Mouse (Mus musculus): Measurements from ENCODE around the gene Wfdc12. TPM values are rescaled to one million over a fixed set of nuclear protein-coding genes. Genes with fewer than 3 reads are reported as not detected.

Wfdc12 gene
- polyA plus RNA-seq, 1 experiment from 2014 or later: not detected

DNA sequence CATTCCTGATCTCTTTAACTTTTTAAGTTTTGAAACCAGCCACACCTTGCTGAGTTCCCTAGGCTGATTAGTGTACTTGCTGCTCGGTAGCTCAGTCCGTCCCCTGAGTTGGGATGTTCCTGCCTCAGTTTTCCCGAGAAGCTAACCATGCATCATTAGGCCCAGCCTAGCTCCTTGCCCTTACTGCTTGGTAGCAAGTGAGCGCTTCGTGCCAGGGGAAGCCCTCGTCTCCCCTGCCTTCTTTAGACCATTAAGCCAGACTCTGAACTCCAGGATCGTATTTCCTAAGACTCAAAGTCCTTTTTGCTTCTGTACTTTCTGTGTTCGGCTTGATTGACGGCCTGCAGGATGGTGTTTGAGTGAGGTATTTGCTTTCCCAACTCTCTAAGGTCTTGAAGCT is 7.1 kb downstream of the Wfdc12 start:
- 73% methylated on average over 9 of the region's 9 CpGs for WGBS
- Histone ChIP-seq H3K36me3 (ENCODE audit: control insufficient read depth, insufficient read depth, low read length) (no peaks in the 10 kb centered on the region), H3K4me2 (replicated peaks; ENCODE audit: low read depth, low read length) (no peak overlapping the region), H3K27ac (ENCODE audit: low read depth, low read length) (no peak overlapping the region), H3K4me1 (replicated peaks; ENCODE audit: control insufficient read depth, insufficient read depth, low read length) (no peaks in the 10 kb centered on the region), H3K27me3 (ENCODE audit: control insufficient read depth, insufficient read depth, low read length) (no peaks in the 10 kb centered on the region), H3K9me3 (ENCODE audit: control insufficient read depth, low read length) (no peaks in the 10 kb centered on the region), H3K4me3 (ENCODE audit: low read depth, low read length) (no peak overlapping the region), H3K9ac (ENCODE audit: low read depth, low read length) (no peak overlapping the region)
- ATAC-seq (ENCODE audit: low FRiP score) (no peak), DNase-seq (ENCODE audit: low spot score) (no peak)

DNA sequence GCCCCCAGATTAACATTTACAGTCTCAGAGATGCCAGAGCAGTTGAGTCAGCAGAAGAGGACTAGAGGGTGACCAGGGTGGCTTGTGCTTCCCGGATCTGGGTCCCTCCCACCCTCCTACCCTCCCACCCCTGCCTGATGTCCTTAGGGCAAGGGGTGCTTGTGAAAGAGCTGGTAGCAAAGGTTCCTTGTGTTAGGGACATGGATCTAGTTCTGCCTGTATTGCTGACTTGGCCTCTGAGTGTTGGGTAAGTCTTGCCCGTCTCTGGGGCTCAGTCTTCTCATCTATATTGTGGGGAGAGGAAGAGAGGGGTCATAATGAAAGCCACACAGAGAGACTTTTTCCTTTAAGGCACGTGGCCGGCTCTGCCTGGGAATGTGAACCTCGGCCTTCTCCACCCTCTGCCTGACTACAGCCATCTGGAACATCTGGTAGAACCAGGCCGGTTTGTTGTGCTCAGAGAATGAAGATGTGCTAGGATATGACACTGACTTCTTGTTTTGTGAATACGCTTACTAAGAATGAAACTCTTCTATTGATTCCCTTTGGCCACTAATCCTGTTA is 7.6 kb downstream of the Wfdc12 start, which contains the start of gene Wfdc5:
Gene Wfdc5 (minus strand): TSS at position 51 of the 564 bp plus-strand sequence.
- H3K9ac ChIP-seq (ENCODE audit: low read depth, low read length): no peak within 1 kb of the TSS
- WGBS: 84% methylated on average over 7 of the region's 7 CpGs
- H3K36me3 ChIP-seq (ENCODE audit: control insufficient read depth, insufficient read depth, low read length): no peaks in the 10 kb centered on the region
- H3K9me3 ChIP-seq (ENCODE audit: control insufficient read depth, low read length): no peaks in the 10 kb centered on the region
- H3K4me3 ChIP-seq (ENCODE audit: low read depth, low read length): no peak within 1 kb of the TSS
- DNase-seq (ENCODE audit: low spot score) (no peak), ATAC-seq (ENCODE audit: low FRiP score) (no peak)
- no peak within 1 kb of the TSS for H3K27ac ChIP-seq (ENCODE audit: low read depth, low read length)
- no peaks in the 10 kb centered on the region for H3K4me1 ChIP-seq (replicated peaks; ENCODE audit: control insufficient read depth, insufficient read depth, low read length)
- H3K27me3 ChIP-seq (ENCODE audit: control insufficient read depth, insufficient read depth, low read length): no peaks in the 10 kb centered on the region
- H3K4me2 ChIP-seq (replicated peaks; ENCODE audit: low read depth, low read length): no peak within 1 kb of the TSS

GRCm38 (mm10) chr2:164180770-164181169 is 9.6 kb downstream of the Wfdc12 start:
- Histone ChIP-seq H3K9ac (ENCODE audit: low read depth, low read length) (no peak overlapping the region), H3K4me2 (replicated peaks; ENCODE audit: low read depth, low read length) (no peak overlapping the region), H3K27me3 (ENCODE audit: control insufficient read depth, insufficient read depth, low read length) (no peaks in the 10 kb centered on the region), H3K27ac (ENCODE audit: low read depth, low read length) (no peak overlapping the region), H3K4me1 (replicated peaks; ENCODE audit: control insufficient read depth, insufficient read depth, low read length) (no peaks in the 10 kb centered on the region), H3K36me3 (ENCODE audit: control insufficient read depth, insufficient read depth, low read length) (no peaks in the 10 kb centered on the region), H3K9me3 (ENCODE audit: control insufficient read depth, low read length) (no peaks in the 10 kb centered on the region), H3K4me3 (ENCODE audit: low read depth, low read length) (no peak overlapping the region)
- no peak for DNase-seq (ENCODE audit: low spot score)
- ATAC-seq (ENCODE audit: low FRiP score): no peak
- WGBS: 88% methylated on average over 4 of the region's 4 CpGs

- H3K9me3 ChIP-seq (ENCODE audit: control insufficient read depth, low read length): no peaks in the 10 kb centered on the region
- DNase-seq (ENCODE audit: low spot score) (peak; percentile 7), ATAC-seq (ENCODE audit: low FRiP score) (no peak)
- H3K9ac ChIP-seq (ENCODE audit: low read depth, low read length): no peak overlapping the region
- no peaks in the 10 kb centered on the region for H3K36me3 ChIP-seq (ENCODE audit: control insufficient read depth, insufficient read depth, low read length)
- no peak overlapping the region for H3K4me3 ChIP-seq (ENCODE audit: low read depth, low read length)
- WGBS: 39% methylated on average over 3 of the region's 3 CpGs
- H3K27me3 ChIP-seq (ENCODE audit: control insufficient read depth, insufficient read depth, low read length): no peaks in the 10 kb centered on the region
- no peaks in the 10 kb centered on the region for H3K4me1 ChIP-seq (replicated peaks; ENCODE audit: control insufficient read depth, insufficient read depth, low read length)
- H3K27ac ChIP-seq (ENCODE audit: low read depth, low read length): no peak overlapping the region
- H3K4me2 ChIP-seq (replicated peaks; ENCODE audit: low read depth, low read length): no peak overlapping the region
Measured at GRCm38 (mm10) chr2:164180124-164180523, 10.3 kb downstream of the Wfdc12 start.

- Histone ChIP-seq H3K27me3 (ENCODE audit: control insufficient read depth, insufficient read depth, low read length) (no peaks in the 10 kb centered on the region; the same call in 1 of the 2 replicates), H3K4me3 (ENCODE audit: low read depth, low read length) (no peak overlapping the region), H3K36me3 (ENCODE audit: control insufficient read depth, insufficient read depth, low read length) (no peaks in the 10 kb centered on the region), H3K4me1 (replicated peaks; ENCODE audit: control insufficient read depth, insufficient read depth, low read length) (no peaks in the 10 kb centered on the region), H3K9ac (ENCODE audit: low read depth, low read length) (no peak overlapping the region), H3K9me3 (ENCODE audit: control insufficient read depth, low read length) (no peaks in the 10 kb centered on the region), H3K27ac (ENCODE audit: low read depth, low read length) (no peak overlapping the region), H3K4me2 (replicated peaks; ENCODE audit: low read depth, low read length) (no peak overlapping the region)
- no peak for ATAC-seq (ENCODE audit: low FRiP score)
- WGBS: 90% methylated on average over 5 of the region's 5 CpGs
- no peak for DNase-seq (ENCODE audit: low spot score)
Measured at GRCm38 (mm10) chr2:164177831-164178230, 12.6 kb downstream of the Wfdc12 start.

GRCm38 (mm10) chr2:164175850-164176249 is 14.6 kb downstream of the Wfdc12 start:
- Histone ChIP-seq H3K9ac (ENCODE audit: low read depth, low read length) (no peak overlapping the region), H3K4me3 (ENCODE audit: low read depth, low read length) (no peak overlapping the region), H3K27me3 (ENCODE audit: control insufficient read depth, insufficient read depth, low read length) (peaks cover 12% of the 10 kb centered on the region), H3K36me3 (ENCODE audit: control insufficient read depth, insufficient read depth, low read length) (no peaks in the 10 kb centered on the region), H3K27ac (ENCODE audit: low read depth, low read length) (no peak overlapping the region), H3K4me1 (replicated peaks; ENCODE audit: control insufficient read depth, insufficient read depth, low read length) (peaks cover 4% of the 10 kb centered on the region), H3K4me2 (replicated peaks; ENCODE audit: low read depth, low read length) (no peak overlapping the region), H3K9me3 (ENCODE audit: control insufficient read depth, low read length) (no peaks in the 10 kb centered on the region)
- WGBS: 84% methylated on average over 3 of the region's 3 CpGs
- DNase-seq (ENCODE audit: low spot score): no peak
- no peak for ATAC-seq (ENCODE audit: low FRiP score)

DNA sequence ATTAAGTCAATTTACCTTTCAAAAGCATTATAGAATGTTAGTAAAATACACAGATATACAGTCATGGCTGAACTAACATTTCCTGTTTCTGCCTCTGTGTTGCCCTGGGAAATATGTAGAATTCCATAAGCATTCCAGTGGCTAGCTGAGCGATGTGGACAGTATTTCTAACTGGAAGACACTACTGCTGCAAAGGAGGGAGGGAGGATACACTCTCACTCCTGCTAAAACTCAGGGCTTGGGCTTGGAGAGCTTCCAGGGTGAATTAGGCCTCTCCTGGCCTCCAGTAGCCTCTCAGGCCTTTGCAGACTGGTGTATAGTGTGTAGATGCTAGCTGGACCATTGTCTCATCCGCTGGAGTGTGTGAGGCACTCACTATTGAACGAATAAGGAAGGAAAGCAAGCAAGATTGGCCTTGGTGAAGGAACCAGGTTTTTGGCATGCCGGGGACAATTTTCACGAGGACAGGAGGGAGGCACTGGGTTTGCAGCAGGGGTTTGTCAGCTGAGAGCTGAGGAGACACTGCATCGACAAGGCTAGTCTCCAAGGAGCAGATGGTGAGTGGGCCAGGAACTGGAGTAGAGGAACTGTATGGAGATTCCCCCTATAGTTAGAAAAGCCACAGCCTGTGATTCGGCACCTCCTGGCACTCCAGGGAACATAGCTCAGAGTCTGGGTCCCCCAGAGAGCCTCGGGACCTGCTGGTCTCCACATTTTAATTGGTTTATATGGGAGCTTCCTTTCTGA is 15.6 kb downstream of the Wfdc12 start:
- H3K9ac ChIP-seq (ENCODE audit: low read depth, low read length): no peak overlapping the region
- WGBS: 75% methylated on average over 8 of the region's 8 CpGs
- DNase-seq (ENCODE audit: low spot score): no peak
- H3K4me3 ChIP-seq (ENCODE audit: low read depth, low read length): no peak overlapping the region
- no peaks in the 10 kb centered on the region for H3K9me3 ChIP-seq (ENCODE audit: control insufficient read depth, low read length)
- no peaks in the 10 kb centered on the region for H3K36me3 ChIP-seq (ENCODE audit: control insufficient read depth, insufficient read depth, low read length)
- ATAC-seq (ENCODE audit: low FRiP score): no peak
- H3K4me2 ChIP-seq (replicated peaks; ENCODE audit: low read depth, low read length): no peak overlapping the region
- H3K4me1 ChIP-seq (replicated peaks; ENCODE audit: control insufficient read depth, insufficient read depth, low read length): peaks cover 5% of the 10 kb centered on the region
- H3K27ac ChIP-seq (ENCODE audit: low read depth, low read length): no peak overlapping the region
- H3K27me3 ChIP-seq (ENCODE audit: control insufficient read depth, insufficient read depth, low read length): peaks cover 22% of the 10 kb centered on the region

DNA sequence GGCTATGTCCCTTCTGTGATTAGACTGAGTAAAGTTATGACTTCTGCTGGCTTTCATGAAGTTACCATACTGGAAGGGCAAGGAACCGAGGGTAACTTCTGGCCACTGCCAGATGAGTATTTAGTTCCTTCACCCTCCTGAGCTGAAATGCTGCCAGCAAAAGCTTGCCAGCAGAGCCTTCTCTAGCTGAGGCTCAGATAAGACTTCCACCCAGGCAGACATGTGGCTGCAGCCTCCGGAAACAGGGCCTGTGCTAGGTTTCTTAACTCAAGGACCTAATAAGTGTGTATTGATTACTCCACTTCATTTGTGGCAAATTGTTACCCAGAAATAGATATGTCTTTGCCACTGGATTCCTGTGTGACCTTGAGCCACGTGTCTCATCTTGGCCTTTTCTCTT is 17.0 kb downstream of the Wfdc12 start:
- H3K27me3 ChIP-seq (ENCODE audit: control insufficient read depth, insufficient read depth, low read length): peaks cover 36% of the 10 kb centered on the region
- no peak overlapping the region for H3K4me3 ChIP-seq (ENCODE audit: low read depth, low read length)
- no peaks in the 10 kb centered on the region for H3K36me3 ChIP-seq (ENCODE audit: control insufficient read depth, insufficient read depth, low read length)
- H3K4me2 ChIP-seq (replicated peaks; ENCODE audit: low read depth, low read length): no peak overlapping the region
- H3K27ac ChIP-seq (ENCODE audit: low read depth, low read length): no peak overlapping the region
- ATAC-seq (ENCODE audit: low FRiP score) (no peak), DNase-seq (ENCODE audit: low spot score) (no peak)
- WGBS: 74% methylated on average over 3 of the region's 3 CpGs
- no peaks in the 10 kb centered on the region for H3K9me3 ChIP-seq (ENCODE audit: control insufficient read depth, low read length)
- no peak overlapping the region for H3K9ac ChIP-seq (ENCODE audit: low read depth, low read length)
- H3K4me1 ChIP-seq (replicated peaks; ENCODE audit: control insufficient read depth, insufficient read depth, low read length): peaks cover 8% of the 10 kb centered on the region

DNA sequence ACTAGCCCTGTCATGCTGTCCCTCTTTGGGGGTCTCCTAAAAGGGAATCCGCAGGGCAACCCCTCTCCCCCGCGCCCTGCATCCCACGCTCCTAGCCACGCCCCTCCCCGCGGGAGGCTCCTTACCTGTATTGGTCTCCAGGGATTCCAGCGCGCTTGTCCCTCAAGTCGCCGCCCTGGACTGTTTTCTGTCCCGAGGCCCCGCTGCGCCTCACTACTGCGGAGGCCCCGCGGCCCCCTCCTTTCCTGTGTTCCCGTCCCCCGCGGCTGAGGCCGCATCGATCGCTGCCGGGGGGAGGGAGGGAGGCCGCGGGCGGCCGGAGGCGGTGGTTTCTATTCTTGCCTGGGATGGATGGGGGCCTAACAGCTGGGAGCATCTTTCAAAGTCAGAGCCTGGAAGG is 19.5 kb downstream of the Wfdc12 start, which contains the start of gene Kcns1:
Gene Kcns1 (minus strand): TSS at position 212 of the 400 bp plus-strand sequence.
- Histone ChIP-seq H3K4me2 (replicated peaks; ENCODE audit: low read depth, low read length) (peak within 1 kb of the TSS; percentile 63), H3K9ac (ENCODE audit: low read depth, low read length) (0 out of 2 replicates have a peak within 1 kb of the TSS, but pooled peaks have one; percentile 19), H3K4me3 (ENCODE audit: low read depth, low read length) (peak within 1 kb of the TSS; percentile 28), H3K36me3 (ENCODE audit: control insufficient read depth, insufficient read depth, low read length) (no peaks in the 10 kb centered on the region), H3K9me3 (ENCODE audit: control insufficient read depth, low read length) (no peaks in the 10 kb centered on the region), H3K4me1 (replicated peaks; ENCODE audit: control insufficient read depth, insufficient read depth, low read length) (peaks cover 12% of the 10 kb centered on the region), H3K27me3 (ENCODE audit: control insufficient read depth, insufficient read depth, low read length) (peaks cover 57% of the 10 kb centered on the region), H3K27ac (ENCODE audit: low read depth, low read length) (no peak within 1 kb of the TSS)
- ATAC-seq (ENCODE audit: low FRiP score) (no peak; the same call in 1 of the 2 replicates), DNase-seq (ENCODE audit: low spot score) (no peak)
- WGBS: under 1% methylated on average over 21 of the region's 29 CpGs
